Mouse (Mus musculus): ENCODE results near the gene Olfr1043. TPM values are rescaled to one million over a fixed set of nuclear protein-coding genes. Genes with fewer than 3 reads are reported as not detected.

The Olfr1043 gene
- total and polyA plus RNA-seq, 3 experiments: not detected

DNA sequence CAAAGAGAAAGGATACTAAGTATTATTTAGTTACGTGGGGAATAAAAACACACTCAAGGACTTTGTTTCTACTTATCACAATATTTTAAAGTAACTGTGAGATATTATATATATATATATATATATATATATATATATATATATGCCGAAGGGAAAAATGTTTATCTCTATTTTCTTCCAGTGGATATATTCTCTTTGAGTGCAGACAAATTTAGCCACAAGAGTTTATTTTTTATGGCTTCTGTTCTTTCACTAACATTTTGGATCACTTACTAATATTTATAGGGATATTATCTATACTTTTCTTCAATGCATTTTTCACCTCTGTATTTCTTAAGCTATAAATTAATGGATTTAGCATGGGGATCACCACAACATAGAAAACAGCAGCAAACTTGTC is 5.6 kb downstream of the Olfr1043 start, which contains the start of gene Olfr1042:
Gene Olfr1042, minus strand, starts transcription at position 101 of the 400 bp plus-strand sequence.
- Histone ChIP-seq H3K4me1 (ENCODE audit: control insufficient read depth in 1 of 2, insufficient read depth in 2 of 2) (no peaks in the 10 kb centered on the region), H3K9ac (ENCODE audit: insufficient read depth, low read depth) (no peak within 1 kb of the TSS), H3K27me3 (replicated peaks) (no peaks in the 10 kb centered on the region), H3K4me3 (replicated peaks in 1 of 3; ENCODE audit: low read depth in 2 of 3, low read length in 2 of 3, poor library complexity in 1 of 3) (no peak within 1 kb of the TSS), H3K36me3 (replicated peaks in 1 of 2; ENCODE audit: control insufficient read depth in 1 of 2, insufficient read depth in 1 of 2, low read length in 1 of 2) (no peaks in the 10 kb centered on the region), H3K79me2 (replicated peaks; ENCODE audit: control insufficient read depth, extremely low read depth, insufficient read depth, poor library complexity, severe bottlenecking) (no peaks in the 10 kb centered on the region), H3K4me2 (ENCODE audit: insufficient read depth, low read depth, poor library complexity, severe bottlenecking) (no peak within 1 kb of the TSS), H3K9me3 (replicated peaks; ENCODE audit: low read length) (peaks cover 23% of the 10 kb centered on the region), H3K27ac (ENCODE audit: insufficient read depth, low read depth) (no peak within 1 kb of the TSS)
- no peak for TF ChIP-seq ZNF384 (IDR thresholded peaks at IDR 0.05; ENCODE audit: low read depth, low read length)
- no peak for TF ChIP-seq BHLHE40 (IDR thresholded peaks at IDR 0.05; ENCODE audit: low read depth, low read length)
- no peak for TF ChIP-seq NELFE (IDR thresholded peaks at IDR 0.05; ENCODE audit: low read depth, low read length)
- no peak for TF ChIP-seq SMC3 (IDR thresholded peaks at IDR 0.05; ENCODE audit: low read depth, low read length)
- no peak for TF ChIP-seq USF2 (conservative IDR thresholded peaks at IDR 0.05; ENCODE audit: low read depth, low read length)
- no peak for TF ChIP-seq ETS1 (conservative IDR thresholded peaks at IDR 0.05; ENCODE audit: low read depth, low read length)
- no peak for TF ChIP-seq SIN3A (IDR thresholded peaks at IDR 0.05; ENCODE audit: low read length)
- no peak for TF ChIP-seq TCF12 (IDR thresholded peaks at IDR 0.05; ENCODE audit: low read depth, low read length)
- no peak for TF ChIP-seq GABPA (IDR thresholded peaks at IDR 0.05; ENCODE audit: insufficient replicate concordance, low read depth, low read length)
- TF ChIP-seq CTCF (conservative IDR thresholded peaks at IDR 0.05 in 1 of 2, IDR thresholded peaks at IDR 0.05 in 1 of 2; ENCODE audit: low read depth in 2 of 2, low read length in 2 of 2): no peak
- no peak for TF ChIP-seq JUN (IDR thresholded peaks at IDR 0.05; ENCODE audit: insufficient read depth, low read depth, low read length)
- no peak for TF ChIP-seq E2F4 (IDR thresholded peaks at IDR 0.05; ENCODE audit: insufficient replicate concordance, low read depth, low read length)
- no peak for TF ChIP-seq IRF4 (IDR thresholded peaks at IDR 0.05; ENCODE audit: low read depth, low read length)
- no peak for TF ChIP-seq ZMIZ1 (IDR thresholded peaks at IDR 0.05; ENCODE audit: low read depth, low read length)
- TF ChIP-seq PAX5 (IDR thresholded peaks at IDR 0.05; ENCODE audit: low read length): no peak
- no peak for TF ChIP-seq USF1 (IDR thresholded peaks at IDR 0.05; ENCODE audit: low read depth, low read length)
- no peak for TF ChIP-seq MEF2A (IDR thresholded peaks at IDR 0.05; ENCODE audit: borderline replicate concordance, low read depth, low read length)
- TF ChIP-seq UBTF (IDR thresholded peaks at IDR 0.05; ENCODE audit: low read depth, low read length): no peak
- dilution Hi-C loops (cut with MboI; ENCODE audit: extremely low pct_ligation_motif_present, extremely low pct_unique_long_range_greater_than_20kb, low sequenced_read_pairs): no loop called here
- in situ Hi-C loops (cut with MboI; ENCODE audit: low pct_ligation_motif_present, low pct_unique_long_range_greater_than_20kb, low sequenced_read_pairs): no loop called here
- DNase-seq (ENCODE audit: extremely low read depth): no peak

DNA sequence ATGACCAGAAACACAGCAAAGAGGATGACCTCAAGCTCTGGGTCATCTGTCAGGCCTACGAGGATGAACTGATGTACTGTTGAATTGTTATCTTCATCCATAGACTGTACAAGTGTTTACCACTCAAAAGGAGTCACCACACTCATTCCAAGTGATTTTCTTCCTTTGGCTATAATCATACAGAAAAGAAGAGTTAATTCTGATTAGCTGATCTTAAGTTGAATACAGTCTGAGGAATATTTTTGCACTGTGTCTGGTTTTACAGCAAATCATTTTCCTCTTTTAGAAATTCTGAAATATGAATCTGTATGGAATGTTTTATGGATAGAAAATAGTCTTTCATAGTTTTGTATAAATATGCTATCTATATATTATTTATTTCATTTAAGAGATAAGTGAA is 20.7 kb downstream of the Olfr1043 start, which contains the start of gene Olfr1040:
Gene Olfr1040, minus strand, starts transcription at position 101 of the 400 bp plus-strand sequence.
- Histone ChIP-seq H3K4me3 (replicated peaks in 1 of 3; ENCODE audit: low read depth in 2 of 3, low read length in 2 of 3, poor library complexity in 1 of 3) (no peak within 1 kb of the TSS), H3K79me2 (replicated peaks; ENCODE audit: control insufficient read depth, extremely low read depth, insufficient read depth, poor library complexity, severe bottlenecking) (no peaks in the 10 kb centered on the region), H3K4me1 (ENCODE audit: control insufficient read depth in 1 of 2, insufficient read depth in 2 of 2) (no peaks in the 10 kb centered on the region), H3K36me3 (replicated peaks in 1 of 2; ENCODE audit: control insufficient read depth in 1 of 2, insufficient read depth in 1 of 2, low read length in 1 of 2) (no peaks in the 10 kb centered on the region), H3K27ac (ENCODE audit: insufficient read depth, low read depth) (no peak within 1 kb of the TSS), H3K4me2 (ENCODE audit: insufficient read depth, low read depth, poor library complexity, severe bottlenecking) (no peak within 1 kb of the TSS), H3K9me3 (replicated peaks; ENCODE audit: low read length) (peaks cover 15% of the 10 kb centered on the region), H3K27me3 (replicated peaks) (no peaks in the 10 kb centered on the region), H3K9ac (ENCODE audit: insufficient read depth, low read depth) (no peak within 1 kb of the TSS)
- DNase-seq (ENCODE audit: extremely low read depth): no peak
- TF ChIP-seq JUND (conservative IDR thresholded peaks at IDR 0.05; ENCODE audit: low read depth, low read length) (no peak), NELFE (IDR thresholded peaks at IDR 0.05; ENCODE audit: low read depth, low read length) (no peak), HCFC1 (IDR thresholded peaks at IDR 0.05; ENCODE audit: low read depth, low read length) (no peak), JUN (IDR thresholded peaks at IDR 0.05; ENCODE audit: insufficient read depth, low read depth, low read length) (no peak), SMC3 (IDR thresholded peaks at IDR 0.05; ENCODE audit: low read depth, low read length) (no peak), RCOR1 (conservative IDR thresholded peaks at IDR 0.05; ENCODE audit: low read depth, low read length) (no peak), EP300 (IDR thresholded peaks at IDR 0.05; ENCODE audit: low read length) (no peak), MAZ (IDR thresholded peaks at IDR 0.05; ENCODE audit: low read depth, low read length) (no peak), ZNF384 (IDR thresholded peaks at IDR 0.05; ENCODE audit: low read depth, low read length) (no peak), IRF4 (IDR thresholded peaks at IDR 0.05; ENCODE audit: low read depth, low read length) (no peak), MEF2A (IDR thresholded peaks at IDR 0.05; ENCODE audit: borderline replicate concordance, low read depth, low read length) (no peak), TBP (conservative IDR thresholded peaks at IDR 0.05; ENCODE audit: low read depth, low read length) (no peak), ETS1 (conservative IDR thresholded peaks at IDR 0.05; ENCODE audit: low read depth, low read length) (no peak), POLR2AphosphoS2 (IDR thresholded peaks at IDR 0.05; ENCODE audit: low read depth, low read length) (no peak)
- in situ Hi-C loops (cut with MboI; ENCODE audit: low pct_ligation_motif_present, low pct_unique_long_range_greater_than_20kb, low sequenced_read_pairs): no loop called here
- dilution Hi-C loops (cut with MboI; ENCODE audit: extremely low pct_ligation_motif_present, extremely low pct_unique_long_range_greater_than_20kb, low sequenced_read_pairs): no loop called here
